Mouse (Mus musculus): ENCODE data around the gene Zranb1. TPM values are rescaled to one million over a fixed set of nuclear protein-coding genes. Genes with fewer than 3 reads are reported as not detected.

The Zranb1 gene
- total RNA-seq, 1 experiment, result 19.3 TPM

DNA sequence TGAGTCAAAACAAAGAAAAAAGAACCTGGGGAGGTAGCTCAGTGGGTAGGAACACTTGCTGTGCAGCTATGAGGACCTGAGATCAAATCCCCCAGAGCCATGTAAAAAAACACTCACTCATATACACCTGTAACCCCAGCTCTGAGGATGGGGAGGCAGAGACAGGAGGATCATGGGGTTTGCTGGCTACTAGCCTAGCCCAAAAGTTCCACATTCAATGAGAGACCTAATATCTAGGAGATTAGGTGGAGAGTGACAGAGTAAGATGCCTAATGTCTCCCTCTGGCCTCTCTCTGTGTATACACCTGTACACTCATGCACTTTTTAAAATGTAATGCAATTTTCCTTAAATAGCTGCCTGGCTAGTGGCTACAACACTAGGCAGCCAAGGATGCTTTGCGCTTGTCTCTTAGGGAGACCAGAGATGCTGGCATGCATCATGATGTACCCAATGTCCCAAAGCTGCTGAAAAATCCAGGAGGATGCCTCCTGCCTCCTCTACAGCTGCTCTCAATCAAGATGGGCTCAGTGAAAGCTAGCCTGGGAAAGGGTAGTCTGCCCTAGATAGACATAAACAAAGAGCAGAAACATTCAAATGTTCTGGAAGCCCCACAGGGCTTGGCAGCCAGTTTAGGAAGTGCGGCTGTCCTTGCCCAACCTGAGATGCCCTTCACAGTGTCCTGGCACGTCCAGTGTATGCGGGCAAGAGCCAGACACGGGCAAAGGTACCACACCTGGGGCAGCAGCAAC lies 39.2 kb upstream of the Zranb1 start:
- in situ Hi-C loops (cut with MboI; ENCODE audit: low sequenced_read_pairs in 2 of 2, unreplicated experiment in 2 of 2), result loop anchor here (25.0 kb wide), 2 partner anchors 229 to 654 kb away; no protein-coding TSS in a partner anchor
- TF ChIP-seq MAFK (IDR thresholded peaks at IDR 0.05; ENCODE audit: insufficient read depth, low read depth, low read length) (no peak), ZNF384 (IDR thresholded peaks at IDR 0.05; ENCODE audit: low read depth, low read length) (no peak), CHD2 (IDR thresholded peaks at IDR 0.05; ENCODE audit: low read depth, low read length) (no peak), ZC3H11A (IDR thresholded peaks at IDR 0.05; ENCODE audit: borderline replicate concordance, low read depth, low read length) (no peak), HCFC1 (IDR thresholded peaks at IDR 0.05; ENCODE audit: borderline replicate concordance, insufficient read depth, low read length) (no peak)

DNA sequence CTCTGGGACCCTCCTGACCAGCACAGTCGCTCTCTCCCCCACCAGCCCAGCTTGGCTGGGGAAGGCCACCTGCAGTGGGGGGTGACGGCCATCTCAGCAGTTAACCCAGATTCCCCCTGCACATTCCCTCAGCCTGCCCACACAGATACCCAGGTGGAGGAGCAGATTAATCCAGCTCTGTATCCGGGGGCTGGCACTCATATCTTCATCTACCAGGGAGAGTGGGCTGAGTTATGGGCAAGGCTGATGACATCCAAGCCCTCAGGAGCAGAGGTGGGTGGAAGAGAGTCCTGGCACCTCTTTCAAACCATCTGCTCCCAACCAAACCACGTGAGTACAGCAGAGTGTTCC lies 38.7 kb upstream of the Zranb1 start:
- TF ChIP-seq ZNF384 (IDR thresholded peaks at IDR 0.05; ENCODE audit: low read depth, low read length) (no peak), MAFK (IDR thresholded peaks at IDR 0.05; ENCODE audit: insufficient read depth, low read depth, low read length) (no peak), CHD2 (IDR thresholded peaks at IDR 0.05; ENCODE audit: low read depth, low read length) (no peak), HCFC1 (IDR thresholded peaks at IDR 0.05; ENCODE audit: borderline replicate concordance, insufficient read depth, low read length) (no peak), ZC3H11A (IDR thresholded peaks at IDR 0.05; ENCODE audit: borderline replicate concordance, low read depth, low read length) (no peak)
- no peak overlapping the region for H3K9ac ChIP-seq (ENCODE audit: insufficient read depth, low read depth, low read length, poor library complexity, severe bottlenecking)
- H3K9me3 ChIP-seq (ENCODE audit: control insufficient read depth, insufficient read depth, low read depth, low read length), result no peaks in the 10 kb centered on the region
- no peak overlapping the region for H3K27ac ChIP-seq (ENCODE audit: insufficient read depth, low read depth, low read length, poor library complexity, severe bottlenecking)
- DNase-seq (ENCODE audit: low read depth, low spot score), result no peak
- peaks cover 0 to 6% of the 10 kb centered on the region in 2 experiments; a peak in 1 of 4 replicates for H3K4me1 ChIP-seq (ENCODE audit: control insufficient read depth in 2 of 2, insufficient read depth in 2 of 2, low read length in 2 of 2, poor library complexity in 1 of 2)
- in situ Hi-C loops (cut with MboI; ENCODE audit: low sequenced_read_pairs in 2 of 2, unreplicated experiment in 2 of 2), result loop anchor here (25.0 kb wide), 2 partner anchors 230 to 655 kb away; no protein-coding TSS in a partner anchor
- no peak overlapping the region for H3K4me3 ChIP-seq (ENCODE audit: insufficient read depth in 1 of 2, low read depth in 1 of 2, low read length in 2 of 2, poor library complexity in 1 of 2, severe bottlenecking in 1 of 2)
- H3K36me3 ChIP-seq (ENCODE audit: control insufficient read depth, insufficient read depth, low read length, poor library complexity, severe bottlenecking), result no peaks in the 10 kb centered on the region

More for the DNA sequence above, 39.2 kb upstream of the Zranb1 start:
- no peak overlapping the region for H3K27ac ChIP-seq (ENCODE audit: insufficient read depth, low read depth, low read length, poor library complexity, severe bottlenecking)
- peaks cover 0 to 6% of the 10 kb centered on the region in 2 experiments; a peak in 1 of 4 replicates for H3K4me1 ChIP-seq (ENCODE audit: control insufficient read depth in 2 of 2, insufficient read depth in 2 of 2, low read length in 2 of 2, poor library complexity in 1 of 2)
- no peak overlapping the region for H3K4me3 ChIP-seq (ENCODE audit: insufficient read depth in 1 of 2, low read depth in 1 of 2, low read length in 2 of 2, poor library complexity in 1 of 2, severe bottlenecking in 1 of 2)
- no peaks in the 10 kb centered on the region for H3K9me3 ChIP-seq (ENCODE audit: control insufficient read depth, insufficient read depth, low read depth, low read length)
- no peak for DNase-seq (ENCODE audit: low read depth, low spot score)
- no peaks in the 10 kb centered on the region for H3K36me3 ChIP-seq (ENCODE audit: control insufficient read depth, insufficient read depth, low read length, poor library complexity, severe bottlenecking)
- H3K9ac ChIP-seq (ENCODE audit: insufficient read depth, low read depth, low read length, poor library complexity, severe bottlenecking), result no peak overlapping the region

DNA sequence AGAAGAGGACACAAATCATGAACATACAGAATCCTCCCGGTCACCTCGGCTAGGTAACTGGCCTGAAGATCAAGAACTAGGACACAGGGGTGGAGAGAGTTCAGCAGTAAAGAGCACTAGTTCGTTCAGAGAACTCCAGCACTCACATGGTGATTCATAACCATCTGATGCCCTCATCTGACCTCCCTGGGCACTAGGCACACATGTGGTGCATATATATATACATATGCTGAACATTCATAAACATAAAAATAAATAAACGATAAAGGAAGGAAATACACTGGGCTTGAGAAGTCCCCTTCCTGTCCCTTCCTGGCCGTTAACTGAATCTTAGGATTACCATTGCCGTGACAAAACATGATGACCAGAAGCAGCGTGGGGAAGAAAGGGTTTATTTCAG lies 38.1 kb upstream of the Zranb1 start:
- Histone ChIP-seq H3K4me1 (ENCODE audit: control insufficient read depth in 2 of 2, insufficient read depth in 2 of 2, low read length in 2 of 2, poor library complexity in 1 of 2) (peaks cover 0 to 6% of the 10 kb centered on the region in 2 experiments; a peak in 1 of 4 replicates), H3K4me3 (ENCODE audit: insufficient read depth in 1 of 2, low read depth in 1 of 2, low read length in 2 of 2, poor library complexity in 1 of 2, severe bottlenecking in 1 of 2) (no peak overlapping the region), H3K27ac (ENCODE audit: insufficient read depth, low read depth, low read length, poor library complexity, severe bottlenecking) (no peak overlapping the region), H3K9me3 (ENCODE audit: control insufficient read depth, insufficient read depth, low read depth, low read length) (no peaks in the 10 kb centered on the region), H3K36me3 (ENCODE audit: control insufficient read depth, insufficient read depth, low read length, poor library complexity, severe bottlenecking) (no peaks in the 10 kb centered on the region), H3K9ac (ENCODE audit: insufficient read depth, low read depth, low read length, poor library complexity, severe bottlenecking) (no peak overlapping the region)
- no peak for DNase-seq (ENCODE audit: low read depth, low spot score)
- TF ChIP-seq MAFK (IDR thresholded peaks at IDR 0.05; ENCODE audit: insufficient read depth, low read depth, low read length), result no peak
- TF ChIP-seq HCFC1 (IDR thresholded peaks at IDR 0.05; ENCODE audit: borderline replicate concordance, insufficient read depth, low read length), result no peak
- TF ChIP-seq CHD2 (IDR thresholded peaks at IDR 0.05; ENCODE audit: low read depth, low read length), result no peak
- TF ChIP-seq ZNF384 (IDR thresholded peaks at IDR 0.05; ENCODE audit: low read depth, low read length), result no peak
- TF ChIP-seq ZC3H11A (IDR thresholded peaks at IDR 0.05; ENCODE audit: borderline replicate concordance, low read depth, low read length), result no peak
- in situ Hi-C loops (cut with MboI; ENCODE audit: low sequenced_read_pairs in 2 of 2, unreplicated experiment in 2 of 2), result loop anchor here (25.0 kb wide), 2 partner anchors 231 to 656 kb away; no protein-coding TSS in a partner anchor

DNA sequence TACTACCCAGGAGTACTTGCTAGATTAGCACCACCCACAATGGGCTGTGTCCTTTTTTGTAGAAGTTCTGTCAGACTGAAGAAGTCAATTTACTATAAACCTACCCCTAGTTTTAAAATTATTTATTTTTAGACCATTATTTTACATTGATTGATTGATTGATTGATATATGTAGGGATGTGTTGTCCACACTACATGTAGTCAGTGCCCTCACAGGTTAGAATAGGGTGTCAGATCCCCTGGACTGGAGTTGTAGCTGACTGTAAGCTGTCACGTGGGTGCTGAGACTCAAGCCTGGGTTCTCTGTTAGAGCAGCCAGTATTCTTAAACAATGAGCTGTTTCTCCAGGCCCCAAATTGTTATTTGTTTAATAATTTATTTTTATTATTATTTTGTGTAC lies 37.6 kb upstream of the Zranb1 start:
- Histone ChIP-seq H3K4me1 (ENCODE audit: control insufficient read depth in 2 of 2, insufficient read depth in 2 of 2, low read length in 2 of 2, poor library complexity in 1 of 2) (peaks cover 0 to 6% of the 10 kb centered on the region in 2 experiments; a peak in 1 of 4 replicates), H3K36me3 (ENCODE audit: control insufficient read depth, insufficient read depth, low read length, poor library complexity, severe bottlenecking) (no peaks in the 10 kb centered on the region), H3K9ac (ENCODE audit: insufficient read depth, low read depth, low read length, poor library complexity, severe bottlenecking) (no peak overlapping the region), H3K27ac (ENCODE audit: insufficient read depth, low read depth, low read length, poor library complexity, severe bottlenecking) (no peak overlapping the region), H3K4me3 (ENCODE audit: insufficient read depth in 1 of 2, low read depth in 1 of 2, low read length in 2 of 2, poor library complexity in 1 of 2, severe bottlenecking in 1 of 2) (no peak overlapping the region), H3K9me3 (ENCODE audit: control insufficient read depth, insufficient read depth, low read depth, low read length) (no peaks in the 10 kb centered on the region)
- in situ Hi-C loops (cut with MboI; ENCODE audit: low sequenced_read_pairs in 2 of 2, unreplicated experiment in 2 of 2), result loop anchor here (25.0 kb wide), 2 partner anchors 231 to 656 kb away; no protein-coding TSS in a partner anchor
- no peak for DNase-seq (ENCODE audit: low read depth, low spot score)
- TF ChIP-seq ZC3H11A (IDR thresholded peaks at IDR 0.05; ENCODE audit: borderline replicate concordance, low read depth, low read length) (no peak), CHD2 (IDR thresholded peaks at IDR 0.05; ENCODE audit: low read depth, low read length) (no peak), ZNF384 (IDR thresholded peaks at IDR 0.05; ENCODE audit: low read depth, low read length) (no peak), MAFK (IDR thresholded peaks at IDR 0.05; ENCODE audit: insufficient read depth, low read depth, low read length) (no peak), HCFC1 (IDR thresholded peaks at IDR 0.05; ENCODE audit: borderline replicate concordance, insufficient read depth, low read length) (no peak)

Data from ES-E14 (cell line).